Mouse (Mus musculus): ENCODE data around the gene Mon1b.

The Mon1b gene

DNA sequence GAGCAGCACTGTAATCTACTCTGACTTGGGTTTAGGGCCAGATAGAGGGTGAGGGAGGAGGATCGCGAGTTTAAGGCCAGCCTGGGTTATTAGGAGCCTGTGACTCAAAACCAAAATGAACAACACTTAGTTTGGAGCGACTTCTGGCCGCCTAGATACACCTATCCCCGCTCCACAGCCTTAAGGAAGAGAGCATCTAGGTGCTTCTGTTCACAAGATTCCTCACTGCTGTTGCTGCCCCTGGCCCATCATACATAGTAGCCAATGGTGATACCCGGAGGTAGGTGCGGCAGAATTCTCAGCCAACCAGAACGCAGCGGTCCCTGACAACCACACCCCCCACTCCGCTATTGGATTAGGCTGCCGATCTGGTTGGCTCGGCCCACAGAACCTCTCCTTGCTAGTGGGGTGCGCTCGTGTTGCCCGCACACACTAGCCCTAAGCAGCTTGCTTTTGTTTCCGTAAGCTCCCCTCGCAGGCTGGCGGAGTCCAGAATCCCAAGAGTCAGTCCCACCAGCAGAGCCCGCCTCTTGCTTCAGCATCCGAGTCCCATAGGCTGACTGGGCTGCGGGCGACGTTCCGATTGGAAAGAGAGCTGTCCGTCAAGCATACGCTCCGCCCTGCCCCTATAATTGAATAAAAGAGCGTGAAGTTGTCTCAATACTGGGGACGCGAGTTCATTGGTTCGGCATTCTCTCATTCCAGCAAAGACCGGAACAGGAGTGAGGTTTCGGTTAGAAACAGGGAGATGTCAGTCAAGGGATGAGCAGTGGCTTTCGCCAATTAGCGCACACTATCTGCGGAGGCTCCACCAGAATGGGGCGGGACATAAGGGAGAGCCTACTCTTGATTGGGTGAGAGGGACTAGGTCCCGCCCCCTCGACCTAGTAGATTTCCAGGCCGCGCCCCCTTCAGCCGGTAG, at the start of gene Mon1b:
TSS of gene Mon1b (plus strand) at position 918 of the 922 bp plus-strand sequence.
- DNase-seq (ENCODE audit: inconsistent ontology term): peak; percentile 99

DNA sequence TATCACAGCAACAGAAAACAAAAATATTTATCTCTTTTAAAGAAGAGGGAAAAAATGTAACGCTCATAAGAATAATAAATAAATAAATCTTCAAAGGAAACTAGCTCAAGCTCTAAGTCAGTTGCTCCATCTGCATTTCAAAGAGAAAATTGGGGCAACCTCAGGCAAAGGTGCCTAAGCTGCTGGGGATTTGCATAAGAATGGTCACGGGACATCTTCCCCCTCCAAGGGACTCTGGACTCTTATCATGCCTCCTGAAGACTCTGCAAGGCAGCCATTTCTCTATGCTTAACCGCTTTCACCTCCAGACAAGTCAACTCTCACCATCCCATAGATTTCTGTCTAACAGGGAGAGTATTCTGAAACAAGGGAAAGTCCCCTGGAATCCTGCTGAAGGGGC, 37.0 kb upstream of the Mon1b start:
- DNase-seq (ENCODE audit: inconsistent ontology term): no peak

DNA sequence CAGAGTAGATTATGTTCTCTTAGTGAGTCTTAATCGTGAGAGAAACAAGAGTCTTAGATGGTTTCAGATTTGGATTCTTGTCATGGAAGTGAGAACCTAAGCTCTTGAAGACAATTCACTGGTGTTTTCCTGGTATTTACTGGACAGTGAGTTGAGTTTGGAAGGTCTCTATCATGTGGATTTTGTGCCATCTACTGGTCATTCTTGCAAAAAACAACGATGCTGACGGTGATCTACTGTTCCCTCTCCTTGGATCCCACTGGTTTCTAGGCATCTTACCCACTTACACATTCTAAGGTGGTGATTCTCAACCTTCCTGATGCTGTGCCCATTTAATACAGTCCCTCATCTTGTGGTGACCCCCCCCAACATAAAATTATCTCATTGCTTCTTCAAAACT, 2.8 kb upstream of the Mon1b start:
- peak; percentile 25 for DNase-seq (ENCODE audit: inconsistent ontology term)

DNA sequence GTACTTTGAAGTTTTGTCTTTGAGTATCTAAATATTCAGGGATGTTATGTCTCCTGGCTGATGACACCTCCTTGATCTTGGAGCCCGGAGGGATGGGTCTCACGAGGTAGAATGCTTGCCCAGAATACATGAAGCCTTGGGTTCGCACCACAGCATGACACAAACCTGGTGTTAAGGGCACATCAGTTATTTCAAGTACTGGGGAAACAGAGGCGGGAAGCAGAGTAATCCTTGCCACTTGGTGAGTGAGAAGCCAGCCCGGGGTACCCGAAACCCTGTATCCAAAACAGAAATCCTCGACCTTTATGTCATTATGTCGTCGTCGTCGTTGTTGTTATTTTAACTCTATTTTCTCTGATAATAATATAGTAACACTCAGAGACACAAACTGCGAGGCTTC, 1.2 kb upstream of the Mon1b start:
- DNase-seq (ENCODE audit: inconsistent ontology term): no peak

DNA sequence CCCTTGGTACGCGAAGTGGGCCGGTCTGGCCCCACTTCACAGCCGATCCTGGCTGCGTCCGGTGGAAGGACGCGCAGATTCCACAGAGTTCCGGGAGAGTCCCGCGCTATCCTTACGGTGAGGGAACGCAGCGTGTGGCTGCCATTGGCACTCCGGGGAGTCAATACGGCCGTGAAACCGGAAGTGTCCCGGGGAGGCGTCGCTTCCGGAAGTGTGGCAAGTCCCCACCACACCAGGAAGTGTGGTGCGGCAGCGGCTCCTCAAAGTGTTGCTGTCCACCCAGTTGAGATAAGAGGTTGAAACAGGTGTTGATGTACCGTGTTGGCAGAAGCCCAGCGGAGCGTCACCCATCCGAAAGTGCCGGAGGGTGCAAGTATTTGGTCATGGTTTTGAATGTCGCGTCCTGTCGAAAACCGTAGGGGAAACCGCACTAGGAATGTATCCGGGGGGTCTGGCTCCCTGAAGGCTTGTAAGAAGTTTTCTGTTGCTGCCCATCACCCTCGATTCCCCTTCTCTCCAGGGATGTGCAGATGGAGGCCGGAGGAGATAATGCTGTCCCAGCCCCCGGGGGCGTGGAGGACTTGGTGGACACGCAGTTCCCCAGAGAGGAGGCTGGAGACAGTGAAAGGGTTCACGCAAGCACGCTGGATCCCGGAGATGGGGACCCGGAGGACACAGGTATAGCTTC, 349 bp downstream of the Mon1b start:
- no peak for DNase-seq (ENCODE audit: inconsistent ontology term)

DNA sequence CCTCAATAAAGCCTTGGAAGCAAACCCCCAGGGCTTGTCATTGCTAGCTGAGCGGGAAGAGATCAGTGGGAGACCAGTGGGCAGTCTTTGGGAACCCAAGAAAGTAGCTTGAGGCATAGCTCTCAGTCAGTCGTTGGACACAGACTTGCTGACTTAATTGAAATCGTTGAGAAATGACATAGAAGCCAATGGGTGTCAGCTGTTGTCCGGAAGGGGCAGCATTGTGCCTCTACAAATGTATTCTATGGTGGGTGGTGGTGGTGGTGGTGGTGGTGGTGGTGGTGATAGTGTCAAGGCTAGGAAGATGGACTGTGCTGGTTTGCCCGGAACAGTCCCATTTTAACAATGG, 867 bp downstream of the Mon1b start:
- DNase-seq (ENCODE audit: inconsistent ontology term): no peak

GRCm38 (mm10) chr8:113640357-113640756, 5.0 kb downstream of the Mon1b start:
- DNase-seq (ENCODE audit: inconsistent ontology term): no peak

DNA sequence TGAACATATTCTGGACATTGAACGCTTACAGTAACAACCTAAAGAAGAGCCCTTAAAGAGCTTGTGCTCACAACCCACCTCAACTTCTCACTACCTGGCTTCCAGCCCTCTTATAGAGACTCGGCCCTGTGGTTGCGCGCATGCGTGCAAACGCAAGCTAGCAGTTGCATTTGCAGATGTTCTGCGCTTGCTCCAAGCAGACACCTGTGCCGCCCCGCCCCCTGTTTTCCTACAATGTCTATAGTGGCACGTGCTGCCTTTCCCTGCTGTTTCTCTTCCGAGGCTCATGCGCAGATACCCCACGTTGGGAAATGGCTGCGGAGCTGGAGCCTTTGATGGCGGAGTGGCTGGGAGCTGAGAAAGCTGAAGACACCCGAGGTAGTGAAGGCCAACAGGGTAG, 7.5 kb downstream of the Mon1b start, which contains the start of gene Syce1l:
TSS of gene Syce1l (plus strand) at position 288 of the 400 bp plus-strand sequence.
- no peak for DNase-seq (ENCODE audit: inconsistent ontology term)

GRCm38 (mm10) chr8:113643479-113644210, 8.3 kb downstream of the Mon1b start:
- DNase-seq (ENCODE audit: inconsistent ontology term): no peak

- DNase-seq (ENCODE audit: inconsistent ontology term): no peak
Measured at GRCm38 (mm10) chr8:113645220-113645619, 9.8 kb downstream of the Mon1b start.

DNA sequence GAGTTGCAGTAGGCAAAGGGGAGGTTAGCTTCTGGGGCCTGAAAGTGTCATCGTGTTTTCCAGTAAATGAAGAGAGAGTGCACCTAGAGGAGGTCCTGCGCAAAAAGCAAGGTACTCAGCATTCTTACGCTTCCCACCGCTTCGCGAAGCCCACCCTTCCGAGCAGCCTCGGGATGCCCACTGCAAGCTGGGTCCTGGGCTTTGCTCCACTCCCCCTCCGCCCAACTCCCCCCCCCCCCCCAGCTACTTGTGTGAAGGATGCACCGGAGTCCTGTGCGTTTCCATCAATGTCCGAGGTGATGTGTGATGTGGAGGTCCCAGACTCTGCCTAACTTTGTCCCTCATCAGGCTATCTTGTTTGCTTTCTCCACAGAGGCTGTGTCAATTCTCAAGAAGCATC, 17.1 kb downstream of the Mon1b start:
- no peak for DNase-seq (ENCODE audit: inconsistent ontology term)

- DNase-seq (ENCODE audit: inconsistent ontology term): no peak
Measured at GRCm38 (mm10) chr8:113653151-113653550, 17.8 kb downstream of the Mon1b start.

- DNase-seq (ENCODE audit: inconsistent ontology term): no peak
Measured at GRCm38 (mm10) chr8:113656154-113656553, 20.8 kb downstream of the Mon1b start.

- no peak for DNase-seq (ENCODE audit: inconsistent ontology term)
Measured at GRCm38 (mm10) chr8:113656681-113657298, 21.4 kb downstream of the Mon1b start.

DNA sequence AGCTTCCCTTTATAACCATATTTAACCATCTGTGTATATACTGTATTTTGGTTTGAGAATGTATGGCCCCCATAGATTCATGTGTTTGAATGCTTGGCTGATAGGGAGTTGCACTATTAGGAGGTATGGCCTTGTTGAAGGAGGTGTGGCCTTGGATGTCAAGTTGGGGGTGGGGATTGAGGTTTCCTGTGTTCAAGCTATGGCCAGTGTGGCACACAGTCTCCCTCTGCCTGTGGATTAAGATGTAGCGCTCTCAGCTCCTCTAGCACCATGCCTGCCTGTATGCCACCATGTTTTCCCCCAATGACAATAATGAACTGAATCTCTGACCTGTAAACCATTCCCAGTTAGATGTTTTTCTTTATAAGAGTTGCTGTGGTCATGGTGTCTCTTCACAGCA, 24.7 kb downstream of the Mon1b start:
- no peak for DNase-seq (ENCODE audit: inconsistent ontology term)

DNA sequence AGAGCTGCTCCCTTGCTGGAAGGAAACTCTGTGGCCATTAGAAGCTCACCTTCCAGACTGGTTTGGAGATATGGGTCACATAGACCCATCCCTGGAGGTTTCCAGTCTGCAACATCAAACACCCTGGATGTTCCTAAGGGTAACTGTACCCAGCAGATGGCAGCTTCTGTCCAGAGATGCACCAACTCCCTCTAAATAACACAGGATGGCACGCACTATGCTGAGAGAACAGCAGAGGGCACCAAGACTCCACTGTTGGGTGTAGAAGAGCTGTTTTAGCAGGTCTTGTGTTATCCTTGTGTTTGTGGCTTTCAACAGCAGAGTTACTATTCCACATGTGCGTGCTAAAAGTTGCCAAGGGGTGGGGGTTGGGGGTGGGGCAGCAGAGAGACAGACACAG, 29.2 kb downstream of the Mon1b start:
- peak; percentile 89 for DNase-seq (ENCODE audit: inconsistent ontology term)

DNA sequence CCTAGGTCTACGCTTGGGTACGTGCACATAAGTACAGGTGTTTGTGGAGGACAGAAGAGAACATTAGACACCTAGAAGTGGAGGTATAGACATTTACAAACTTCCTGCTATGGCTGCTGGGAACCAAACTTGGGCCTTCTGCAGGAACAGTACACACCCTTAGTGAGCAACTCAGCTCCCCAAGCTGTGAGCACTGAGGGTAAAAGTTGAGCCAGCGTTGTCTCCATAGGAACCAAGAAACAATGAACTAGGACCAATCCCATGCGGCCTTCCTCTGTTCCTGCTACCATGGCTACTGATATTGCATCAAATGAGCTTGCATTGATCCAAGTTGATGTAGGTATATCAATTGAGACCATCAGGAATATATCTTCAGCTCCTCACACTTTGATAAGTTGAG, 29.6 kb downstream of the Mon1b start:
- DNase-seq (ENCODE audit: inconsistent ontology term): no peak

- DNase-seq (ENCODE audit: inconsistent ontology term): no peak
Measured at GRCm38 (mm10) chr8:113665951-113666350, 30.6 kb downstream of the Mon1b start.

DNA sequence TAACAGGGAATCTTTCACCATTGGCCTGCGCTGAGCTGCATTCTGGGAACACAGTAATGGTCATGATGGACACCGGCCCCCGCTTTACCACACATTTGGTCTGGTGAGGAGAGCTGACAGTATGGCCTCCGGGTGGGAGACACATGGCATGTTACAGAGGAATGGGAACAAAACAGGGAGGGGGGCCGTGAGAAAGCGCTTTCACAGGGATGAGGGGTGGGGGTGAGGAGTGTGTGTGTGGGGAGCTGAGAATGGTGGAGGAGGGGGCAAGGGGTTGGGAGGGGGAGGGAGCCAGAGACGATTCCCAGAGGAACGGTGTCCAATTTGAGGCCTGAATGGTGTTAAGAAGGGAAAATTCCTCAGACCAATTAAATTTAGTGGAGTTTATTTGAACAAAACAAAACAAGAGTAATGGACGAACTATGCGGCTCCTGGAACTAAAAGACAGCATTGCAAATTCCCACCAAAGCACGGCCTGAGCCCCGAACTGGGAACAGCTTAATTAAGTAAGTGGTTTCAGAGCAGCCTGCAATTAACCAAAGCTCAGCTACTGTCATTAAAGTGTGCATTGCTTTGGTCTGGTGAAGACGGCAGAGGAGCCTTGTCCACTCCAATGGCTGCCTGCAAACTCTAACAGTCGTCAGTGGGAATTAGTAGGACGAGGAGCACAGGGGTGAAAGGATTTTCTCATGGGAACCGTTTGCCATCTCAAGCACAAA, 31.5 kb downstream of the Mon1b start:
- DNase-seq (ENCODE audit: inconsistent ontology term): peak; percentile 69

- no peak for DNase-seq (ENCODE audit: inconsistent ontology term)
Measured at GRCm38 (mm10) chr8:113669924-113670323, 34.5 kb downstream of the Mon1b start.

GRCm38 (mm10) chr8:113672599-113673255, 37.3 kb downstream of the Mon1b start:
- DNase-seq (ENCODE audit: inconsistent ontology term): peak; percentile 92

All from Muller cell, postnatal 12 days (primary cell).